Mouse (Mus musculus) lung, embryonic 15.5 days (tissue): ENCODE data around the gene She. TPM values are rescaled to one million over a fixed set of nuclear protein-coding genes. Genes with fewer than 3 reads are reported as not detected.
"Not testable (repeated sequence)": the region's sequence is repeated elsewhere in the genome, so short reads cannot be mapped to it uniquely, and the experiment has no call there.

Experiments
- ATAC-seq: fragments of 200-750 bp; cut with Nextera tagmentation; 2 replicates; pipeline ENCODE4 v1.8.0; 2017; ENCODE audit warnings: moderate number of reproducible peaks, borderline replicate concordance; ENCODE audit not compliant: low FRiP score, low TSS enrichment; ENCODE audit errors: extremely low read depth
- H3K27ac ChIP-seq: fragments of 300-500 bp; sonication (generic); 2 replicates; pipeline ENCODE4 v1.5.1; 2015; ENCODE audit warnings: moderate library complexity, mild to moderate bottlenecking, inconsistent platforms
- H3K27me3 ChIP-seq: fragments of 300-500 bp; sonication (generic); 2 replicates; pipeline ENCODE4 v1.6.1; 2015; ENCODE audit warnings: inconsistent platforms
- H3K36me3 ChIP-seq: fragments of 300-500 bp; sonication (generic); 2 replicates; pipeline ENCODE4 v1.6.1; 2015; ENCODE audit warnings: inconsistent platforms
- H3K4me1 ChIP-seq: fragments of 300-500 bp; sonication (generic); 2 replicates; pipeline ENCODE4 v1.6.1; 2015; ENCODE audit warnings: inconsistent platforms
- H3K4me2 ChIP-seq: fragments of 300-500 bp; sonication (generic); 2 replicates; pipeline ENCODE4 v1.6.1; 2015; ENCODE audit warnings: inconsistent platforms, mild to moderate bottlenecking, moderate library complexity
- H3K4me3 ChIP-seq: fragments of 300-500 bp; sonication (generic); 2 replicates; pipeline ENCODE4 v1.5.1; 2015; ENCODE audit warnings: mild to moderate bottlenecking, inconsistent platforms
- H3K9ac ChIP-seq: fragments of 300-500 bp; sonication (generic); 2 replicates; pipeline ENCODE4 v1.6.1; 2015; ENCODE audit warnings: inconsistent platforms
- H3K9me3 ChIP-seq: fragments of 300-500 bp; sonication (generic); 2 replicates; pipeline ENCODE4 v1.6.1; 2016; ENCODE audit warnings: inconsistent platforms
- WGBS: fragments of 180-500 bp; shearing (Covaris S2); methylation state at CpG from one replicate; pipeline ENCODE4 v1.1.7; 2015; 5-methylcytosine and 5-hydroxymethylcytosine counted together
- polyA plus RNA-seq: library from polyadenylated mRNA; unstranded; fragments of >200 nt; fragmentation: Nextera tagmentation; extraction: Ambion mirVana; gene quantifications from 2 replicates; pipeline ENCODE4 v1.2.1, GENCODE M21; 2015

She gene
- polyA plus RNA-seq, 1 experiment from 2014 or later, result 10.1 TPM

GRCm38 (mm10) chr3:89847126-89847525 lies 16.0 kb downstream of the She start:
- no peaks in the 10 kb centered on the region for H3K36me3 ChIP-seq
- no peaks in the 10 kb centered on the region for H3K27me3 ChIP-seq
- WGBS, result 78% methylated on average over 3 of the region's 3 CpGs
- peaks cover 17% of the 10 kb centered on the region for H3K4me1 ChIP-seq
- H3K4me3 ChIP-seq, result no peak overlapping the region
- ATAC-seq, result no peak
- H3K4me2 ChIP-seq, result no peak overlapping the region
- peak overlapping the region; percentile 70 for H3K27ac ChIP-seq
- no peaks in the 10 kb centered on the region for H3K9me3 ChIP-seq
- H3K9ac ChIP-seq, result no peak overlapping the region

- Histone ChIP-seq H3K36me3 (no peaks in the 10 kb centered on the region), H3K4me2 (no peak overlapping the region), H3K4me1 (peaks cover 17% of the 10 kb centered on the region), H3K27ac (peak overlapping the region; percentile 70), H3K4me3 (no peak overlapping the region), H3K27me3 (no peaks in the 10 kb centered on the region), H3K9me3 (no peaks in the 10 kb centered on the region), H3K9ac (no peak overlapping the region)
- peak; percentile 71 for ATAC-seq
- WGBS, result 49% methylated on average over 6 of the region's 6 CpGs
Measured at GRCm38 (mm10) chr3:89847596-89847995, 16.4 kb downstream of the She start.

DNA sequence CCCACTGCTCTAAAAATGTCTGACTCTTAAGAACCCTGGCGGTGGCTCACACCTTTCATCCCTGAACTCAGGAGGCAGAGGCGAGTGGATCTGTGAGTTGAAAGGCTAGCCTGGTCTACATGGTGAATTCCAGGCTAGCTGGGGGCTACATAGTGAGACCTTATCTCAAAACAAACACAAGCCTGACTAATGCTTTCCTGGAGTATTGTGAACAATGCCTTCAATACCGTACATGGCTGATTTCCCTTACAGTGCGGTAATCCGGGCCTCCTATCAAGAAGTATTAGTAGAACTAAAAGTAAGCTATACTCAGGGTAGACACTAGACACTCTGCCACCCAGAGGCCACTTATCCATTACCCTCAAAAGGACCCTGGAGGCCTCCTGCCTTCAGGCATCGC lies 16.9 kb downstream of the She start:
- Histone ChIP-seq H3K4me3 (no peak overlapping the region), H3K27me3 (no peaks in the 10 kb centered on the region), H3K9me3 (no peaks in the 10 kb centered on the region), H3K36me3 (no peaks in the 10 kb centered on the region), H3K4me2 (no peak overlapping the region), H3K9ac (no peak overlapping the region), H3K27ac (peak overlapping the region; percentile 70), H3K4me1 (peaks cover 16% of the 10 kb centered on the region)
- no peak for ATAC-seq
- 69% methylated on average over 6 of the region's 6 CpGs for WGBS

DNA sequence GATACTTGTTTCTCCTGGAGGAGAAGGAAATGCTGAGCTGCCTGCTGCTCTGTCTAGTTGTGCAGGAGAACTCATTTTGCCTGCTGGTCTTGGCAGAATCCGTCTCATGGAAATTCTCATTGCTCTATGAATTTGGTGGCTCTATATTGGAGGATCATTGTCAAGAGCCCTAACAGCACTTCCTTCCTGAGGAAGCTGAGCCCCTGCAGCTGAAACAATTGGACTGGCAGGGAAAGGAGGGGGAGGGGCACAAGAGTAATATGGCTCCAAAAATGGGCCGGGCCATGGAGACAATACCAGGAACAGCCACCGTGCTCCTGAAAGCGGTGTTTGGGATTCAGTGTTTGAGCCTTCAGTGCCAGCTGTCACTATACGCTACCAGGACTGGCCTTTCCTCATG lies 22.6 kb downstream of the She start:
- Histone ChIP-seq H3K4me1 (0 out of 2 replicates have a peak, but pooled peaks cover 4% of the 10 kb centered on the region), H3K27ac (peak overlapping the region; percentile 78), H3K4me3 (no peak overlapping the region), H3K9ac (no peak overlapping the region), H3K4me2 (no peak overlapping the region), H3K9me3 (no peaks in the 10 kb centered on the region), H3K36me3 (0 out of 2 replicates have a peak, but pooled peaks cover 7% of the 10 kb centered on the region), H3K27me3 (no peaks in the 10 kb centered on the region)
- WGBS, result 50% methylated on average over 5 of the region's 5 CpGs
- ATAC-seq, result peak; percentile 59

GRCm38 (mm10) chr3:89857353-89857752 lies 26.2 kb downstream of the She start:
- no peaks in the 10 kb centered on the region for H3K27me3 ChIP-seq
- H3K27ac ChIP-seq, result no peak overlapping the region
- H3K4me1 ChIP-seq, result peaks cover 11% of the 10 kb centered on the region
- H3K9ac ChIP-seq, result no peak overlapping the region
- ATAC-seq, result no peak
- H3K4me2 ChIP-seq, result no peak overlapping the region
- H3K9me3 ChIP-seq, result no peaks in the 10 kb centered on the region
- WGBS, result 84% methylated on average over 3 of the region's 3 CpGs
- no peak overlapping the region for H3K4me3 ChIP-seq
- H3K36me3 ChIP-seq, result 0 out of 2 replicates have a peak, but pooled peaks cover 7% of the 10 kb centered on the region

GRCm38 (mm10) chr3:89858123-89858522 lies 27.0 kb downstream of the She start:
- Histone ChIP-seq H3K9me3 (no peaks in the 10 kb centered on the region), H3K4me2 (no peak overlapping the region), H3K9ac (no peak overlapping the region), H3K27ac (no peak overlapping the region), H3K4me3 (no peak overlapping the region), H3K27me3 (no peaks in the 10 kb centered on the region), H3K4me1 (peaks cover 11% of the 10 kb centered on the region), H3K36me3 (0 out of 2 replicates have a peak, but pooled peaks cover 7% of the 10 kb centered on the region)
- WGBS, result 10% methylated on average over 4 of the region's 4 CpGs
- ATAC-seq, result no peak

- peaks cover 11% of the 10 kb centered on the region for H3K4me1 ChIP-seq
- H3K4me3 ChIP-seq, result no peak overlapping the region
- H3K9ac ChIP-seq, result no peak overlapping the region
- H3K4me2 ChIP-seq, result no peak overlapping the region
- WGBS, result 72% methylated on average over 8 of the region's 8 CpGs
- H3K9me3 ChIP-seq, result no peaks in the 10 kb centered on the region
- no peak for ATAC-seq
- no peaks in the 10 kb centered on the region for H3K27me3 ChIP-seq
- 0 out of 2 replicates have a peak, but pooled peaks cover 7% of the 10 kb centered on the region for H3K36me3 ChIP-seq
- no peak overlapping the region for H3K27ac ChIP-seq
Measured at GRCm38 (mm10) chr3:89858888-89859287, 27.7 kb downstream of the She start.

- Histone ChIP-seq H3K4me1 (peaks cover 9% of the 10 kb centered on the region), H3K36me3 (0 out of 2 replicates have a peak, but pooled peaks cover 7% of the 10 kb centered on the region), H3K27ac (no peak overlapping the region), H3K4me3 (no peak overlapping the region), H3K9ac (no peak overlapping the region), H3K9me3 (no peaks in the 10 kb centered on the region), H3K27me3 (no peaks in the 10 kb centered on the region), H3K4me2 (no peak overlapping the region)
- WGBS, result 52% methylated on average over 3 of the region's 3 CpGs
- no peak for ATAC-seq
Measured at GRCm38 (mm10) chr3:89859936-89860335, 28.8 kb downstream of the She start.

GRCm38 (mm10) chr3:89860343-89860742 lies 29.2 kb downstream of the She start:
- Histone ChIP-seq H3K9me3 (no peaks in the 10 kb centered on the region), H3K27me3 (no peaks in the 10 kb centered on the region), H3K9ac (no peak overlapping the region), H3K4me3 (no peak overlapping the region), H3K4me2 (no peak overlapping the region), H3K4me1 (peaks cover 12% of the 10 kb centered on the region), H3K27ac (no peak overlapping the region), H3K36me3 (0 out of 2 replicates have a peak, but pooled peaks cover 7% of the 10 kb centered on the region)
- ATAC-seq, result no peak
- WGBS, result 74% methylated on average over 3 of the region's 3 CpGs

- H3K36me3 ChIP-seq, result 0 out of 2 replicates have a peak, but pooled peaks cover 7% of the 10 kb centered on the region
- peak; percentile 43; the same call in 1 of the 2 replicates for ATAC-seq
- H3K27me3 ChIP-seq, result no peaks in the 10 kb centered on the region
- H3K4me2 ChIP-seq, result no peak overlapping the region
- no peak overlapping the region for H3K4me3 ChIP-seq
- WGBS, result 25% methylated on average over 4 of the region's 4 CpGs
- peaks cover 13% of the 10 kb centered on the region for H3K4me1 ChIP-seq
- no peak overlapping the region for H3K9ac ChIP-seq
- H3K27ac ChIP-seq, result 0 out of 2 replicates have a peak overlapping the region, but pooled peaks have one; percentile 15
- H3K9me3 ChIP-seq, result no peaks in the 10 kb centered on the region
Measured at GRCm38 (mm10) chr3:89861070-89861469, 29.9 kb downstream of the She start.

GRCm38 (mm10) chr3:89862182-89862761 lies 31.1 kb downstream of the She start:
- H3K27ac ChIP-seq, result no peak overlapping the region
- 0 out of 2 replicates have a peak, but pooled peaks cover 5% of the 10 kb centered on the region for H3K36me3 ChIP-seq
- no peaks in the 10 kb centered on the region for H3K27me3 ChIP-seq
- H3K4me2 ChIP-seq, result no peak overlapping the region
- no peak overlapping the region for H3K4me3 ChIP-seq
- no peaks in the 10 kb centered on the region for H3K9me3 ChIP-seq
- WGBS, result 67% methylated on average over 8 of the region's 8 CpGs
- H3K9ac ChIP-seq, result no peak overlapping the region
- ATAC-seq, result no peak
- H3K4me1 ChIP-seq, result peaks cover 13% of the 10 kb centered on the region

DNA sequence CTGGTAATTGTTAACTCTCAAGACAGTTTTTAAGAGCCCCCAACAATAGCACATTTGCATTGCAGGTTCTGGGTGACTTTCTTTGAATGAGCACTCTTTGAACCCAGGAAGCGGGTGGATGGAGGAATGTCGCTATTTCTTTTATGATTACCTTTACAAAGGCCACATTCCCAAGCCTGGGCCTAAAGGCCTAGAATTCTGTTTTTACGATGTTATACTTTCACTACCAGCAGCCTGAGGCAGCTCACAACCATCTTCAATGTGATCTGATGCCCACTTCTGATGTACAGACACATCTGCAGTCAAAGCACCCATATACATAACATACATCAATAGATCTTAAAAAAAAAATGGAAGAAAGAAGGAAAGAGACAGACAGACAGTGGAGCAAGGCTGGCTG lies 32.1 kb downstream of the She start:
- H3K4me1 ChIP-seq, result peaks cover 17% of the 10 kb centered on the region
- H3K9me3 ChIP-seq, H3K4me3 ChIP-seq, H3K9ac ChIP-seq, H3K4me2 ChIP-seq, H3K27ac ChIP-seq, H3K36me3 ChIP-seq, H3K27me3 ChIP-seq, ATAC-seq: not testable (repeated sequence)
- 77% methylated on average over 3 of the region's 3 CpGs for WGBS
